Mouse (Mus musculus) C2C12 (cell line): ENCODE measurements around the gene Gse1.

Source experiments
- CEBPB ChIP-seq: IDR thresholded peaks from one replicate; pipeline ENCODE4 v1.6.1; 2011; ENCODE audit warnings: low read depth, mild to moderate bottlenecking, control low read depth, moderate library complexity
- CTCF ChIP-seq: IDR thresholded peaks from one replicate; pipeline ENCODE4 v1.5.1; 2011; ENCODE audit not compliant: control insufficient read depth, insufficient read depth, insufficient read length
- FOSL1 ChIP-seq: IDR thresholded peaks from one replicate; pipeline ENCODE4 v1.8.0; 2011; ENCODE audit warnings: mild to moderate bottlenecking, low read length; ENCODE audit not compliant: poor library complexity, insufficient read depth, severe bottlenecking
- MAX ChIP-seq: IDR thresholded peaks from one replicate; pipeline ENCODE4 v1.6.1; 2011; ENCODE audit warnings: mild to moderate bottlenecking, control low read depth
- MYOD1 ChIP-seq: IDR thresholded peaks from one replicate; pipeline ENCODE4 v1.6.1; 2011; ENCODE audit warnings: low read depth; ENCODE audit not compliant: control insufficient read depth, insufficient read length
- MYOG ChIP-seq: IDR thresholded peaks from one replicate; pipeline ENCODE4 v1.6.1; 2011; ENCODE audit not compliant: control insufficient read depth, insufficient read length; ENCODE audit errors: extremely low read depth
- USF1 ChIP-seq: IDR thresholded peaks from one replicate; pipeline ENCODE4 v1.6.1; 2011; ENCODE audit warnings: low read depth, mild to moderate bottlenecking, control low read depth, moderate library complexity

GRCm38 (mm10) chr8:120526577-120526976 lies 298.3 kb downstream of the Gse1 start:
- TF ChIP-seq CTCF (no peak), MYOG (no peak), USF1 (no peak), MAX (no peak), CEBPB (no peak), FOSL1 (no peak), MYOD1 (no peak)
